Mouse (Mus musculus) embryonic fibroblast, embryonic 13.5 days (primary cell): Measurements from ENCODE around the gene Pced1b.

Source experiments
- CTCF ChIP-seq: IDR thresholded peaks from 2 replicates; pipeline ENCODE4 v1.5.1; 2011; ENCODE audit warnings: mild to moderate bottlenecking, control low read depth, low read length, moderate library complexity, borderline replicate concordance; ENCODE audit not compliant: insufficient read depth
- POLR2A ChIP-seq: IDR thresholded peaks from 2 replicates; pipeline ENCODE4 v1.6.1; 2011; ENCODE audit warnings: low read depth, mild to moderate bottlenecking, control low read depth, low read length, moderate library complexity

- TF ChIP-seq POLR2A (no peak), CTCF (no peak)
Observed at GRCm38 (mm10) chr15:97282572-97282881, 35.6 kb downstream of the Pced1b start.
